Mouse (Mus musculus) megakaryocyte progenitor cell, adult 5-6 weeks (primary cell): ENCODE measurements around the gene Smarcd2. TPM values are rescaled to one million over a fixed set of nuclear protein-coding genes. Genes with fewer than 3 reads are reported as not detected.
A peak's percentile ranks its signal among the peaks of the same experiment; 100 is the strongest.

Experiments
- ATAC-seq: replicated peaks from 2 replicates; pipeline ENCODE4 v1.8.0; 2016; ENCODE audit warnings: mild to moderate bottlenecking, moderate TSS enrichment, inconsistent platforms; ENCODE audit not compliant: poor library complexity
- total RNA-seq, 2 experiments: library from RNA; stranded (forward) in 1 of 2; stranded (reverse) in 1 of 2; fragments of 157-497, 149-512 nt in 1 of 2; fragments of 200-1000 nt in 1 of 2; gene quantifications; 2 replicates each; pipeline versions ENCODE4 v1.2.3 to v1.2.4; 2015 to 2017

The Smarcd2 gene
- total RNA-seq, 2 experiments from 2014 or later = 62.9 to 216 TPM

DNA sequence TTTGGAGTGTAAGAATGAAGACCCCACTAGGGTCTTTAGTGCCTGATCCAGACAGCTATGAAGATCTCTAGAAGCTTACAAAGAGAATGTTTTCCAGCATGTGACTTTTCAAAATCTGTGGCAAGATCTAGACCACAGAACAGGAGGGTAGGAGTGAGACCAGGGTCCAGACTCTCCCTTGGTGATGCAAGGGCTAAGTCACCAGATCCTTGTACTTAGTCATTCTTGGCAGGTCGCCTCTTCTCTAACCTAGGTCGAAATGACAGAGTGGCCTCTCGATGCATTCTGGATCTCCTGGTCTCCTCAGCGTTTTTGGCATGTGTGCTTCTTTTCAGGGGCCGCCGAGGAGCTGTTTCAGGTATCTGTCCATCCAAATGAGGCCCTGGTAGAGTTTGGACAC lies 9.7 kb upstream of the Smarcd2 start:
- no peak for ATAC-seq

DNA sequence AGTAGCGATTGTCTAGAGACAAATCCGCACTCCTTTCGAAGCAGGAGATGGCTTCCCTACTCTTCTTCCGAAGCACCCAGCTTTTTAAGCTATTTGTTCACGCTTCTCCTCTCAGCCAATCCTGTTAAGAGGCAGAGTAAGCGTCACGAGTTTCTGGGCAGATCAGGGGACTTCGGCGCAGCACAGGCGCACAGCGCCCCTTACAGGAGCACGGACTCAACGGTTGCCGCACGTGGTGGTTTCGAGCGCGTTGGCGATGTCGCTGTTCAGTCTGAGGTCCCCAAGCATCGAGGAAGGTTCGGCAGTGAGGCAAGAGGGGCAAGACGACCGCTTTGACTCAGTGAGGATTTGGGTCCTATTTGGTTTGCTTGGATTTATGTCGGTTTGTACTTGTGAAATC lies 3.7 kb upstream of the Smarcd2 start, which contains the start of gene Tcam1:
Tcam1 (plus strand) TSS at position 219 of the 400 bp plus-strand sequence.
- ATAC-seq = peak; percentile 71

DNA sequence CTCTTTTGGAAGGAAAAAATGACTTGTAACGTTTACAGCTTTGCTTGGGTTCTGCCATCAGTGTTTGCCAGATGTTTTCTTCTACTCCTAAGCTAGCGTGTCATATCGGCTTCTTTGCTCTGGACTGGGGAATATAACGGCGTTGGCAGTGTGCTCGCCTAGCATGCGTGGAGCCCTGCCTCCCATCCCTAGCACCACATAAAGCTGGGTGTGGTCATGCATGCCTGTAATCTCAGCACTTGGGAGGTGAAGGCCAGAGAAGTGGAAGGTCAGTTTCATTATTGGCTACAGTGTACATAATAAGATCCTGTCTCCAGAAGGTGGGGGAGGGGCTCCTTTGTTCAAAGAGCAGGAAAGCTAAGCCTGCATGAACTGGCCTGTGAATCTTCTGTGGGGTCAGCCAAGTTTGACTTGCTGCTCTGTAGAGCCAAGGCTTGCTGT lies 2.2 kb upstream of the Smarcd2 start:
- ATAC-seq = no peak

DNA sequence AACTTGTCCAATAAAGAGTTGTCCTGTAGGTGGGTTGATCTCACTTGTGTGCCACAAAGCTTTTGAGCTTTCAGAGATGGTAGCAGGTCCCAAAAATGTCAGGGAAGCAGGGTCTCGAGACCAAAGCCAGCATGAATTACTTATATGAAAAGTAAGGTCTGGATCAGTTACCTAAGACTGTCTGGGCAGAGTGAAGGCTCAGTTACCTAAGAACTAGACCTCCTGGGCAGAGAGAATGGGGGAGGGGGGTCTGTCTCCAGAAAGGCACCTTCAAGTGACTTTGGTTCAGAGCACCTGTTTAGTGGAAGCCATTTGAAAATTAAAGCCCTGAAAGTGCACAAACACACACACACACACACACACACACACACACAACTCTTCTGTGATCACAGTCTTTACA lies 1.6 kb upstream of the Smarcd2 start:
- ATAC-seq = no peak

DNA sequence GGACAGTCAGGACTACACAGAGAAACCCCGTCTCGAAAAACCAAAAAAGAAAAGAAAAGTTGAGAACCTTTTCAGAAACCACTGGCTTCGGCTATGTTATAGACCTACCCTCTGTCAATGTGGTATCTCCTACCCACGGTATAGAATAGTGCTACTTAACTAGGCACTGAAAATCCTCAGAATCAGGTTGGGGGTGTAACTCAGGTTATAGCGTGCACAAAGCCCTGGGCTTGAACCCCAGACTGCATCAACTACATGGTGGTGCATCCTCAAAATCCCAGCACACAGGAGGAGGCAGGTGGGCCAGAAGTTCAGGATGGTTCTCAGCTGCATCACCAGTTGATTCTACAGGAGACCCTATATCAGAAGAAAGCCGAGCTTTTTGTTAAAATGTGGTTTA lies 1.0 kb upstream of the Smarcd2 start:
- no peak for ATAC-seq

DNA sequence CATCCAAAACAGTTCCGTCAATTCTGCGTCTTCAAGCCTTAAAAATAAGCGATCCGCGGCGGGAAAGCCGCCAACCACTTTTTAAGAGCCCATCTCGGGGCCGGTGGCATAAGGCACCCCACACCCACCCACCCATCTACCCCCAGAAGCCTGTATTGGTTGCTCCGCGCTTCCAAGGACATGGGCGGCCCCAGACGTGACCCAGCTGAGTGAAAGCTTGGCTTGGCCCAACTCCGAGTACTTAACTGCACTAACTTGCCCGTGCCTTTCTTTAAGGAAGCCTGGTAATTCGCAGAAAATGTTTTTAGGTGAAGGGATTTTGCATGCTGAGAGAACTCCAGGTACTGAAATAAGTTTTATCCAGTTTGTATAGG lies 526 bp upstream of the Smarcd2 start:
- ATAC-seq = no peak

DNA sequence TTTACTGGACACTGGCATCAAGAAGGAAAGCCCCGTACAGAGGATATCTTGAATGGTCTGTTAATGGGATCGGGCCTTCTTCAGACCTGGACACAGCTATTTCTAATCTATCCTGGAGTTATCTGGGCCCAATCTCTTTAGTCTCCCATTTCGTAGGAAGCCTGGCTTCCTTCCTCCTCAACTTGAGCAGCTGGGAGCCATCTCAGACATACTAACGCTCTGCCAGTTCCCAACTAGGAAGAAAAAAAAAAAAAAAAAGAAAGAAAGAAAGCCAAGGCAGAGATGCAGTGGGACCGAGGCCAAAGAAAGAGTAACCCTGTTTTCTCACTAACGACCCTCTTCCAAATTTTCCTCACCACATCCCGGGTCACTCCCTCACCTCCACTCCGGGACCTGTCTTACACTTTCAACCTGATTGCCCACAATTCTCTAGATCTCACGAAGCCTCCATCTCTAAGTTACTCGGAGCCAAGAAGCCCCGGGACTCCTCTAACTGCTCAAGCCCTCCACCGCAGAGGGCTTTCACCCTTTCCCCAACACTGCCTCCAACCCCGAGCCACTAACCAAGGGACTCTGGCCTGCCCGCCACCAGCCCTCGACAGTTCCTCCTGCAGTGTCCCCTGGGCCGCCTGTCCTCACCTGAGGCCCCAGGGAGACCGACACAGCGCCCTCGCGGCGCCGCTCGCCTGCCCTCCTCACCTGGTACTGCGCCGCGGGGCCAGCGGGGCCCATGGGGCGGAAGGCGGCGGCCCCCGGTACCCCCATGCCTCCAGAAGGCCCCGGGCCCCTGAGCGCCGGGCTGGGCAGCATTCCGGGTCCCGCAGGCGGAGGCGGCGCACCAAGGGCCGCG lies 753 bp downstream of the Smarcd2 start:
- 0 out of 2 replicates have a peak, but pooled peaks have one; percentile 7 for ATAC-seq

DNA sequence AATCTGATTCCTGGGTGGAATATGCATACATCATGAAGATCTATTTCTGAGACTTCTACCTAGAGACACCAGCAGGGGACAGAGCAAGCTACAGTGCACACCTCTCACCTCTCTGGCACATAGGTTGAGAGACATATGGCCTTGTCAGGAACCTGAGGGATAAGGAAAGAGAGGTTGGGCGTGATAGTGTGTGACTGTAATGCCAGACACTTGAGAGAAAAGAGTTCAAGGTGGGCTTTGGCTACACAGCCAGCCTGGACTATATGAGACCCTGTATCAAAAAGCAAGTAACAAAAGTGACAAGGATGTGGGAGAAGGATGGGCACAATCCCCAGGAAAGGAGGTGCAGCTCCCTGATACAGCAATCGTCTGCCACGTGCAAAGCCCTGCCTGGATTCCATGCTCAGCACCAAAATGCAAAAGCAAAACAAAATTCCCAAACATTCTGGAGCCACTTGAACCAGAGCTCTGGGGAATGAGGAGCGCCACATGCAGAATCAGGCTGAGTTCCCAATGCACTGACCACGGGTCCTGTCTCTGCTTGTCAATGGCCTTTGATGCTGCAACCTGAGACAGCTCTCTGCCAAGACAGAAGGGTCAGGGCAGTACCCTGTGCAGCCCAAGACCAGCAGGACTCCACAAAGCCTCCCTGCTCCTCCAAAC lies 1.5 kb downstream of the Smarcd2 start:
- ATAC-seq = no peak

DNA sequence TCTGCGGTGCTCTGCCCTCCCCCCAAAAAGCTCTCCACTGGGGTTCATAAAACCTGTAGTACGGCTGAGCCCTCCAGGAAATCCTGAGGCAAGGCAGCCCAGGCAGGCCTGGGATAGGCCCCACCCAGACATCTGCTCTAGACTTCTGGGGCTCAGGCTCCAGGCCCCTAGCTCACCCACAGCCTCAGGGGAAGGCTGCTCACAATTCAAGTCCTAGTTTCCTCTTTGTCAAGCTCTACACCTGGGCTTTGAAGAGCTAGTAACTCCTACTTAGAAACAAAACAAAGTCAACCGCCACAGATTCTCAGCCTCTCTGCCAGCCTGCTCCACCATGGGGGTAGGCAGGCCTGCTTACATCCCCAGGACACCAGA lies 3.7 kb downstream of the Smarcd2 start:
- no peak for ATAC-seq

DNA sequence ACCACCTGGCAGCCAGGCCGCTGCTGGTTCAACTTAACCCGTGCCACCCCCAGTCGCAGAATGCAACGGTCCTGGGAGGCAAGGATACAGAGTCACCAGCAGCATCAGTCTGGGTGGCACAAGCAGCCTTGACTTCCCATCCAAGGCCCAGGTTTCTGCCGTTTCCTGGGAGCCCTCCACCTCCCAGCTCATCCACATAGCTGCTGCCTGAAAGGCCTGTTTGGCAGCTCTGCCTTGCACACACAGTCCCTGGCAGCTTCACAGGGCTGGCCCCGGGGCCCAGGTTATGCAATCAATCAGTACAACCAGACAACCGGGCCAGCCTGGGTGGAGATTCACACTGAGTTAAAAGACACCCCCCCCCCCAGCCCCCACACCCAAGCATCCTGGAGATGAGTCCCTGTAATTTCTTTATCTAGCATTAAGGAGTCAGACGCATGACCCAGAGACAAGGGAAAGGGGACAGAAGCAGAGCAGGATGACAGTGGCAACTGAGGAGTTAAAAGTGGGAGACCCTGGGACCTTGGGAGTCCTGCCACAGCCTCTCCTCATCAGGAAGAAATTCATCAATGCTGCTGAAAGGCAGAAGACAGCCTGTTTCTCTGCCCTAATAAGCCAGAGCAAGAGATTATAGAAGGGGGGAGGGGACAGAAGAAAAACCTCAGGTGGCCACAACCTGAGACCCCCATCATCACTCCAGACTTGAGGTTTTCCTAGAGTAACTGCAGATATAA lies 4.3 kb downstream of the Smarcd2 start:
- ATAC-seq = no peak

DNA sequence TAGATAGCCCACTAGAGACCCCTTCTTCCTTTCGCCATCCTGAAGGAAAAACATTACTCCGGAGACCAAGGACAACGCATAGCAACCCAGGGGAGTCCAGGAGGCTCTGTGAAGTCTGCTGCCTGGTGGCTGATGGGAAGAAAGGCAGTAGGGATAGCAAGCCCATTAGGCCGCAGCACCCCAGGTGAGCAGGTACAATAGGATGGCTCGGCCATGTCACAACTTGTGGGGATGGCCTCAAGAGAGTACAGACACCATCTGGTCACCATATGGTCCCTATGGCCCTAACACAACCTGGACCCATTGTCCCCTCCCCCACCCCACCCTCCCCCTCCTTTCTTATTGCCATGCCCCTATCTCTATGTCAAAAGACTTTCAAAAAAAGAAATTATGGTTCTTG lies 4.9 kb downstream of the Smarcd2 start:
- ATAC-seq = no peak

DNA sequence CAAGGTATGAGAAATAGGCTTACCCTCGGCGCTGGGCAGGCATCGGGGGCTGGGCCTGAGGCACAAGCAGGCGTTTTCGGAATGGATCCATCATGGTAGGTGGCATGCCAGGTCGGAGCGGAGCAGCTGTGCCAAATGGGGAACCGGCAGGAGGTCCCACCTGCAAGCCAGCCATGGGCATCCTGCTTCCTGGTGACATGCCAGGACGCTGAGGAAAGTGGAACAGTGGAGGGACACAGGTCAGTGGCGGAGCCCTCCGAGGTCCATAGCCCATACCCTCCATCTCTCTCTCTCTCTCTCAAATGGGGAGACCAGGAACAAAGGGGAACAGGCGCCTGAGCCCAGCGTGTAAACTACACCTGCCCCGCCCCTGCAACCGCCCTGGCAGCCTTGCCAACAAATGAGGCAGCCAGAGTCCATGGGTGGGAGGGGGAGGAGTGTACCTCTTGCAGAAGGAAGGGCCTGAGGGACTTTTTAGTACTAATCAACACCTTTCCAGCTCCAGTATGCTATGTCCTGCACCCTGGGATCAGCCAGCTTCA lies 5.4 kb downstream of the Smarcd2 start:
- peak; percentile 62 for ATAC-seq

DNA sequence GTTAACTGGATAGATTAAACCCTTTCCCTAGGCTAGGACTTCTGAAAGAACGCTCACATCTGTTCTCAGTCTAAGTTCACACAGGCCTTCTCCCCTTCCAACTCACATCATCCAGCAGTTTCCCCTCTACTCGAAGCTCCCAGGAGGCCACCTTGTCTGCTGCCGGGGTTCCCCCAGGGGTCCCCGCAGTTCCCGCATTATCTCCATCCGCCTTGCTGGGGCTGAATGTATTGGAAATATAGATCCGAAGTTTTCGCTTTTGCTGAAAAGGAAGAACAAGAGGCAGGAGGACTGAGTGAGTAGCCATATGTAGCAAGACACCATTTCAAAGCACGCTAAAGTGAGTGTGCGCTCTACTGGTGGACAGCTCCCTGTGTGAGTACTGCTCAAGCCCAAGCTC lies 6.3 kb downstream of the Smarcd2 start:
- ATAC-seq = no peak

DNA sequence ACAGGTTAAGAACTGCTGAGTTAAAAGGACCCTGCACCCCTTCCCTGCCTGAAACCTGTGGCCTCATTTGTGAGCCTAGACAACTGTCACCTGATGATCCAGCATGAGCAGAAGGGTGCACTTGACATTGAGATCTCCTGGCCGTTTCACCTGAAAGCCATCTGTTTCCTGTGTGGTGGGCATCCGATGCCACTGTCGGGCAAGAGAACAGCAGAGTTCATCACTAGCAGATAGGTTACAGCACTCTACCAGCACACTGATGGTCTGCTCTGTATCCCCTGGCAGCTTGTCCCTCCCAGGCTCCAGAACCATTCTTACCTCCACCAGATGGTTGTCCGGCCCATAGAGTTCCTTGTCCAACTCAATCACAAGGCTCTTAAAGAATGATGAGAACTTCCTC lies 7.2 kb downstream of the Smarcd2 start:
- no peak for ATAC-seq

DNA sequence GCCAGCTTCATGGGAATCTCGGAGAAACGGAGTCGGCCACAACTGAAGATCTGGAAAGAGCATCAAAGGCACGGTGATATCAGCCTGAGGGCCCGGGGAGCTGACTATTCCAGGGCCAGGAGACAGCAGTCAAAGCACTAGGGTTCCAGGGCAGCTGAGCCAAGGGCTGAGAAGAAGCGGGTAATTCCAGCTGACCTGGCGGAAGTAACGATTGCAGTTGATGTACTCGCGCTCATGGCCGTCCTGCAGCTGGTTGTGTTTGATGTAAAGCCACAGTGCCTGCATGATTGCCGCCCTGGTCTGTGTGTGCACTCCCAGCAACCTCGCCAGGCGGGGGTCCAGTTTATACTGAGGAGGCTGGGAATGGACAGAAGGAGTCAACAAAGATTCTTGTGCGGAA lies 7.8 kb downstream of the Smarcd2 start:
- ATAC-seq = no peak

DNA sequence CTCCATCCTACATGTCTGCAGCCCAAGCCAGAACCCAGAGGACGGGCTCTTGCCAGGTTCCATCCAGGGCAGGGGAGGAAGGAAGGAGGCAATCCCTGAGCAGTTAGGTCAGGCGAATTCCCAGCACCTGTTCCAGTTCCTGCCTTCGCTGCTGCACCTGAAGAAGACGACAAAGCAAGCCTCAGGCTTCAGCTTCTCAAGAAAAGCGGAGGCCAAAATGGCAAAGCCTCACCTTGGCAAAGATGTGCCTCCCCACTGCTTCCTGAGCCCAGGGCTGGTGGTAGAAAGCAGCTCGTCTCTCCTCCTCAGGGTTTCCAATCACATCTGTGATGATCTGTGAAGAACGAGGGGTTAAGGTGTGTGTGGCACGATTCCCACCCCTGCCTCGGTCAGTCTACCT lies 8.8 kb downstream of the Smarcd2 start:
- ATAC-seq = no peak

DNA sequence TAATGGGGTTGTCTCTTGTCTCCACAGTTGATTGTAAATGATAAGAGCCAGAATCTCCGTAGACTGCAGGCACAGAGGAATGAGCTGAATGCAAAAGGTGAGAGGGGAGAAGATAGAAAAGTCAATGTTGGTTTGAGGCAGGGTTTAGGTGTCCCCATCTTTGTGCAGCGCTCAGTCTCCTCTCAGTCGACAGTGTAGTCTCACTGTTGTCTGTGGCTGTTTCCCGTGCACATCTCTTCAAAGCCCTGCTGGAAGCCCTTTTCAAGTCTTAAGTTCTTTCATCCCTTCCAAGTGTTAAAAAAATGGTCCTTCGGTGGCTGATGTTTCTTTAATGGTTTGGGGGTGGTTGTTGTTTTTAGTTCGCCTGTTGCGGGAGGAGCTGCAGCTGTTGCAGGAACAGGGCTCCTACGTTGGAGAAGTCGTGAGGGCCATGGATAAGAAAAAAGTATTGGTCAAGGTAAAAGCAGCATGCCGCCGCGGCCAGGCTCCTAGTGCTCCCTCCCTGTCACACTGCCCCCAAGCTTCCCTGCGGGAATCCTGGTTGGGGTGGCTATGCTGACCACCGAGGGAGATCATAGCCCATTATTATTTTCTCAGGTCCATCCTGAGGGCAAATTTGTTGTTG lies 11.8 kb downstream of the Smarcd2 start:
- no peak for ATAC-seq

DNA sequence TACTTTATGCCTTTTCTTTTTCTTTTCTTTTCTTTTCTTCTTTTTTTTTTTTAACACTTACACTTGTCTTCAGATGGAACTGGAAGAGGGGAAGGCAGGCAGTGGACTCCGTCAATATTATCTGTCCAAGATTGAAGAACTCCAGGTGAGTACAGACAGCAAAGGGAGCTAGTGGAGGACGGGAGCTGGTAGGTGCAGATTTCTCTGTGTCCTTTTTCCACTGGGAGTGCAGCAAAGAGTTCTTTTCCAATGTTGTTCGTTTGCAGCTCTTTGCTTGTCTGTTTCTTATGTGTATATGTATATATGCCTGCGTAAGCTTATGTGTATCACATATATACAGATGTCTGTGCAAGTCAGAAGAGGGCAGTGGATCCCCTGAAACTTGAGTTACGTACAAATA lies 16.0 kb downstream of the Smarcd2 start:
- no peak for ATAC-seq

DNA sequence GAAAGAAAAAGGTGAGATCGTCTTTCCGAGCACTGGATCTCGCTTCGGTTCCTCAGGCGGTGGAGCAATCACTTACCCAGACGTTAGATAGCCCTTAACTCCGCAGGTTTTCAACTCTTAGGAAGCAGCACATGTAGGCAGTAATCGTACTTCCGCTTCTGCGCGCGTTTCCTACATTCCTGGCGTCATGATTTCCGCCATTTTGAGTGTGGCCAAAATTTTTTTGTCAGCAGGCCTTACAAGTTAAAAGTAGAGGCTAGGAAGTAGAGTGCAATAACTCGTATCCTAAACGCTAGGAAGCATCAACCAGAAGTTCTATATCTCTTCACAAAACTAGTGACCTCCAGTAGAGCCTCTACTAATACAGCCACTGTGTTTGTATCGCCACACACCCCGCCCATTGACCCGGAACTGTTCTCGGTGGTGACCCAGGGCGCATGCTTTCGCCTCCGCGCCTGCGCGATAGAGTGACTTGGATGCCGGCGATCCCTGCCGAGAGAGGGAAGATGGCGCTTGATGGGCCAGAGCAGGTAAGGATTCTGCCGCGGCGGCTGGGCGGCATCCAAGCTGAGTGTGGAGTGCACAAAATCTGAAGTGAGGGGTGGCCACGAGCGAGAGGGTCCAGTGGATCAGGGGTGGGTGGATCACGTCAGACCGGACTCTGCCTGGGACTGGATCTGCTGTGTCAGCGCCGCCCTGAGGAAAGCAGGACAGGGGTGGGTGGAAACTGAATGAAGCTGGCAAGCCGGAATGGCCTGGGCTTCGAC lies 16.9 kb downstream of the Smarcd2 start, which contains the start of the genes Ftsj3 and Psmc5:
Ftsj3 (minus strand) TSS at position 395 of the 767 bp plus-strand sequence.
Psmc5 (plus strand) TSS at position 470 of the 767 bp plus-strand sequence.
- peak; percentile 91 for ATAC-seq

DNA sequence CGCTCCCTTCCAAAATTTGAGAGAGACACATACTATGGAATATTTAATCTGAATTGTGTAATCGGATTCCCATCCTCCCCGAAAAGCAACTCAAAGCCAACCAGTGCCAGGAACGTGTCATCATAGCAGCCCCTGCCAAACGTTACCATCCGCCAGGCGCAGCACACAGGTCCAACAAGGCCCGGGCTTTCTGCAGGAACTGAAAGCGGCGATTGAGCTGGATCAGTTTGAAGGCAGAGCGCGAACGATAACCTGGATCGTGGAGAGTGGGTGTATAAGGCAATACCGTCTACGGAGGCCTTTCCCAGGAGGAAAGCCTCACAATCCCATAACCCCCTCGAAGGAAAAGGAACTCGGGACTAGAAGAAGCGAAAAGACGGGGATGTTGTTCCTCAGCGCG lies 17.6 kb downstream of the Smarcd2 start:
- peak; percentile 27 for ATAC-seq
